Mouse (Mus musculus) brain, embryonic 18.5 days (tissue): ENCODE data around the gene Tspan11.

Source experiments
- DNase-seq: peaks from one replicate; pipeline ENCODE4 v3.0.0-alpha.2; 2012; ENCODE audit warnings: low read depth, low spot score

The Tspan11 gene

GRCm38 (mm10) chr6:127933841-127934240 lies 46.5 kb downstream of the Tspan11 start:
- no peak for DNase-seq

- DNase-seq, result no peak
Measured at GRCm38 (mm10) chr6:127935105-127935504, 47.7 kb downstream of the Tspan11 start.

GRCm38 (mm10) chr6:127942421-127942820 lies 55.0 kb downstream of the Tspan11 start:
- no peak for DNase-seq

GRCm38 (mm10) chr6:127945725-127946124 lies 58.3 kb downstream of the Tspan11 start:
- DNase-seq, result peak; percentile 24

- no peak for DNase-seq
Measured at GRCm38 (mm10) chr6:127948656-127949055, 61.3 kb downstream of the Tspan11 start.

GRCm38 (mm10) chr6:127949885-127950284 lies 62.5 kb downstream of the Tspan11 start:
- DNase-seq, result no peak

- no peak for DNase-seq
Measured at GRCm38 (mm10) chr6:127953071-127953470, 65.7 kb downstream of the Tspan11 start.

GRCm38 (mm10) chr6:127956172-127956571 lies 68.8 kb downstream of the Tspan11 start:
- DNase-seq, result no peak

- DNase-seq, result no peak
Measured at GRCm38 (mm10) chr6:127960203-127960602, 72.8 kb downstream of the Tspan11 start.

- no peak for DNase-seq
Measured at GRCm38 (mm10) chr6:127965497-127965896, 78.1 kb downstream of the Tspan11 start.

- DNase-seq, result no peak
Measured at GRCm38 (mm10) chr6:127969709-127970108, 82.3 kb downstream of the Tspan11 start.

- no peak for DNase-seq
Measured at GRCm38 (mm10) chr6:127970120-127970519, 82.7 kb downstream of the Tspan11 start.

- DNase-seq, result no peak
Measured at GRCm38 (mm10) chr6:127970848-127971247, 83.5 kb downstream of the Tspan11 start.

- no peak for DNase-seq
Measured at GRCm38 (mm10) chr6:127971931-127972330, 84.5 kb downstream of the Tspan11 start.

- no peak for DNase-seq
Measured at GRCm38 (mm10) chr6:127973553-127973952, 86.2 kb downstream of the Tspan11 start.

- DNase-seq, result no peak
Measured at GRCm38 (mm10) chr6:127974000-127974399, 86.6 kb downstream of the Tspan11 start.

GRCm38 (mm10) chr6:127976695-127977094 lies 89.3 kb downstream of the Tspan11 start:
- DNase-seq, result no peak

- no peak for DNase-seq
Measured at GRCm38 (mm10) chr6:127978941-127979340, 91.6 kb downstream of the Tspan11 start.

GRCm38 (mm10) chr6:127979831-127980230 lies 92.4 kb downstream of the Tspan11 start:
- DNase-seq, result no peak

GRCm38 (mm10) chr6:127980381-127981045 lies 93.1 kb downstream of the Tspan11 start:
- no peak for DNase-seq

- no peak for DNase-seq
Measured at GRCm38 (mm10) chr6:127981176-127981575, 93.8 kb downstream of the Tspan11 start.

- DNase-seq, result no peak
Measured at GRCm38 (mm10) chr6:127986357-127986756, 99.0 kb downstream of the Tspan11 start.

- DNase-seq, result no peak
Measured at GRCm38 (mm10) chr6:127987374-127987773, 100.0 kb downstream of the Tspan11 start.
